Mouse (Mus musculus) liver, embryonic 13.5 days (tissue): ENCODE results near the gene Pou2af1. TPM values are rescaled to one million over a fixed set of nuclear protein-coding genes. Genes with fewer than 3 reads are reported as not detected.

Experiments used
- ATAC-seq: fragments of 200-750 bp; cut with Nextera tagmentation; 2 replicates; pipeline ENCODE4 v1.8.0; 2017; ENCODE audit warnings: low read depth, mild to moderate bottlenecking, moderate number of reproducible peaks, moderate library complexity
- DNase-seq: peaks from one replicate; pipeline ENCODE4 v3.0.0; 2022
- H3K27ac ChIP-seq: fragments of 300-500 bp; sonication (generic); 2 replicates; pipeline ENCODE4 v1.5.1; 2015; ENCODE audit warnings: moderate library complexity, mild to moderate bottlenecking, inconsistent platforms
- H3K27me3 ChIP-seq: fragments of 300-500 bp; sonication (generic); 2 replicates; pipeline ENCODE4 v1.6.1; 2015; ENCODE audit warnings: mild to moderate bottlenecking, inconsistent platforms
- H3K36me3 ChIP-seq: fragments of 300-500 bp; sonication (generic); 2 replicates; pipeline ENCODE4 v1.6.1; 2015; ENCODE audit warnings: mild to moderate bottlenecking, inconsistent platforms
- H3K4me1 ChIP-seq: fragments of 300-500 bp; sonication (generic); replicated peaks from 2 replicates; pipeline ENCODE4 v1.6.1; 2015; ENCODE audit warnings: inconsistent platforms
- H3K4me2 ChIP-seq: fragments of 300-500 bp; sonication (generic); 2 replicates; pipeline ENCODE4 v1.6.1; 2015; ENCODE audit warnings: inconsistent platforms, mild to moderate bottlenecking, moderate library complexity
- H3K4me3 ChIP-seq: fragments of 300-500 bp; sonication (generic); replicated peaks from 2 replicates; pipeline ENCODE4 v1.5.1; 2015; ENCODE audit warnings: mild to moderate bottlenecking, inconsistent platforms
- H3K9ac ChIP-seq: fragments of 300-500 bp; sonication (generic); 2 replicates; pipeline ENCODE4 v1.6.1; 2015; ENCODE audit warnings: mild to moderate bottlenecking, inconsistent platforms
- H3K9me3 ChIP-seq: fragments of 300-500 bp; sonication (generic); replicated peaks from 2 replicates; pipeline ENCODE4 v1.6.1; 2016; ENCODE audit warnings: inconsistent platforms
- WGBS: fragments of 180-500 bp; shearing (Covaris S2); methylation state at CpG from one replicate; pipeline ENCODE4 v1.1.7; 2015; ENCODE audit not compliant: insufficient replicate concordance; 5-methylcytosine and 5-hydroxymethylcytosine counted together
- polyA plus RNA-seq: library from polyadenylated mRNA; unstranded; fragments of >200 nt; fragmentation: Nextera tagmentation; extraction: Ambion mirVana; gene quantifications from 2 replicates; pipeline ENCODE4 v1.2.1, GENCODE M21; 2015

The Pou2af1 gene
- 0.08 and 0.10 TPM in 2 replicates for polyA plus RNA-seq

- no peak within 1 kb of the TSS for H3K4me3 ChIP-seq
- ATAC-seq: no peak
Observed at GRCm38 (mm10) chr9:51213023-51213728, at the start of gene Pou2af1. Pou2af1 (plus strand) TSS chr9:51213708.

GRCm38 (mm10) chr9:51163989-51164388, 49.5 kb upstream of the Pou2af1 start:
- WGBS: 71% methylated on average over 5 of the region's 5 CpGs
- Histone ChIP-seq H3K9ac (no peak overlapping the region), H3K27me3 (peaks cover 14% of the 10 kb centered on the region; the same call in 1 of the 2 replicates), H3K4me1 (no peaks in the 10 kb centered on the region), H3K4me2 (no peak overlapping the region), H3K36me3 (no peaks in the 10 kb centered on the region), H3K9me3 (no peaks in the 10 kb centered on the region), H3K4me3 (no peak overlapping the region), H3K27ac (no peak overlapping the region)
- DNase-seq (no peak), ATAC-seq (no peak)

More at GRCm38 (mm10) chr9:51213023-51213728, at the start of gene Pou2af1:
- Histone ChIP-seq H3K36me3 (no peaks in the 10 kb centered on the region), H3K9me3 (no peaks in the 10 kb centered on the region), H3K9ac (no peak within 1 kb of the TSS), H3K4me1 (no peaks in the 10 kb centered on the region), H3K4me2 (no peak within 1 kb of the TSS), H3K27ac (no peak within 1 kb of the TSS), H3K27me3 (no peaks in the 10 kb centered on the region)
- no peak for DNase-seq
- WGBS: 72% methylated on average over 20 of the region's 20 CpGs

GRCm38 (mm10) chr9:51165312-51166180, 48.0 kb upstream of the Pou2af1 start, which contains the start of gene Gm32742:
Gm32742 (minus strand) TSS chr9:51165517.
- no peaks in the 10 kb centered on the region for H3K36me3 ChIP-seq
- DNase-seq (no peak), ATAC-seq (no peak)
- no peak within 1 kb of the TSS for H3K27ac ChIP-seq
- H3K4me1 ChIP-seq: no peaks in the 10 kb centered on the region
- no peaks in the 10 kb centered on the region for H3K9me3 ChIP-seq
- H3K27me3 ChIP-seq: peaks cover 5% of the 10 kb centered on the region; the same call in 1 of the 2 replicates
- WGBS: 16% methylated on average over 6 of the region's 6 CpGs
- no peak within 1 kb of the TSS for H3K4me3 ChIP-seq
- H3K9ac ChIP-seq: no peak within 1 kb of the TSS
- H3K4me2 ChIP-seq: no peak within 1 kb of the TSS

GRCm38 (mm10) chr9:51167954-51168353, 45.6 kb upstream of the Pou2af1 start:
- Histone ChIP-seq H3K9ac (no peak overlapping the region), H3K4me2 (no peak overlapping the region)
- DNase-seq: no peak

DNA sequence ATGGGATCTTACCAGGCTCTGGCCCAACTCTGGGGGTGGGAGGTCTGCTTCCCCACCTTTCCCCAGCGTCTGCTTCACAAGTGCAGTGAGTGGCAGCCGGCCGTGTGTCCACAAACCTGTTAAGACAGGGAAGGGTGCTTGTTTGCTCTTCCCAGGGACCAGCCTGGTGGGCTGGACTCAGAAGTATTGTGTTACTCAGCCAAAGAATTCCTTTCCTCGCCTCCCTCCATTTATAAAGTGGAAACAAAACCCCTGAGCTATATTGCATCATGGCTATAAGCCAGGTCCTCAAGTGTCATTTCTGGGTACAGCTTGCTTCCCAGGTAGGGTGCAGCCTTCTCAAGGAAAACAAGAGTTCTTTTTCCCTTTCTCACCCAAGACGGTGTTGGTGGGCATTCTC, 44.8 kb upstream of the Pou2af1 start:
- ATAC-seq (no peak), DNase-seq (no peak)
- WGBS: 66% methylated on average over 5 of the region's 5 CpGs
- Histone ChIP-seq H3K9ac (no peak overlapping the region), H3K4me3 (no peak overlapping the region), H3K9me3 (no peaks in the 10 kb centered on the region), H3K4me1 (no peaks in the 10 kb centered on the region), H3K27ac (no peak overlapping the region), H3K36me3 (no peaks in the 10 kb centered on the region), H3K27me3 (no peaks in the 10 kb centered on the region), H3K4me2 (no peak overlapping the region)

More at GRCm38 (mm10) chr9:51167954-51168353, 45.6 kb upstream of the Pou2af1 start:
- 55% methylated on average over 11 of the region's 11 CpGs for WGBS
- Histone ChIP-seq H3K36me3 (no peaks in the 10 kb centered on the region), H3K27me3 (no peaks in the 10 kb centered on the region), H3K4me1 (no peaks in the 10 kb centered on the region), H3K27ac (no peak overlapping the region), H3K9me3 (no peaks in the 10 kb centered on the region), H3K4me3 (no peak overlapping the region)
- ATAC-seq: no peak

- ATAC-seq (no peak), DNase-seq (no peak)
- Histone ChIP-seq H3K4me2 (no peak overlapping the region), H3K36me3 (no peaks in the 10 kb centered on the region), H3K9me3 (no peaks in the 10 kb centered on the region), H3K27ac (no peak overlapping the region), H3K4me3 (no peak overlapping the region), H3K27me3 (no peaks in the 10 kb centered on the region), H3K4me1 (no peaks in the 10 kb centered on the region), H3K9ac (no peak overlapping the region)
- WGBS: 58% methylated on average over 7 of the region's 7 CpGs
Observed at GRCm38 (mm10) chr9:51169133-51169532, 44.4 kb upstream of the Pou2af1 start.

GRCm38 (mm10) chr9:51170298-51170697, 43.2 kb upstream of the Pou2af1 start:
- no peaks in the 10 kb centered on the region for H3K4me1 ChIP-seq
- H3K9me3 ChIP-seq: no peaks in the 10 kb centered on the region
- no peaks in the 10 kb centered on the region for H3K27me3 ChIP-seq
- no peak overlapping the region for H3K4me2 ChIP-seq
- no peak overlapping the region for H3K27ac ChIP-seq
- ATAC-seq: no peak
- no peak overlapping the region for H3K4me3 ChIP-seq
- H3K9ac ChIP-seq: no peak overlapping the region
- no peak for DNase-seq
- no peaks in the 10 kb centered on the region for H3K36me3 ChIP-seq
- 60% methylated on average over 6 of the region's 6 CpGs for WGBS

DNA sequence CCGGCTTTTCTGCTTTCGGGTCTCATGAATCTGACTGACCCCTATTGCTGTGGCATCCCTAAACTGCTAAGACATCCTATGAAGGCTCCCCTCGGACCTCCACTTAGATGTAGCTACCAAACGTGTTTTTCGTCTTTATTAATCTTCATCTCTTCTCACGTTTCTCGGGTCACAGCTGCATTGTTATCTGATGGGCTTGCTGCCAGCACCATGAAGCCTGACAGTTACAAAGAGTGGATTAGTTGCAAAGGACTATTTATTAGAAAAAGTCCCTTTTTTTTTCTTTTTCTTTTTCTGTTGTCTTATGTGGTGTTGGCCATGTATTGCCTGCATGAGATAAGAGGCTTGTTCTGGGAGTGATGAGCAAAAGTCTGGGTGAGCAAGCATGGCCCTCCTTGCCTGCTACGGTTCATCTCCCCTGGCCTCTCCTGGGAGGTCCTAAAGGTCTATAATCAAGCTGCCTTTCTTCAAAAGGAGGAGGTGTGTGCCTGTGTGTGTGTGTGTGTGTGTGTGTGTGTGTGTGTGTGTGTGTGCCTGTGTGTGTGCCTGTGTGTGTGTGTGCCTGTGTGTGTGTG, 38.5 kb upstream of the Pou2af1 start:
- no peak overlapping the region for H3K9ac ChIP-seq
- no peaks in the 10 kb centered on the region for H3K36me3 ChIP-seq
- no peak overlapping the region for H3K4me3 ChIP-seq
- DNase-seq: no peak
- H3K4me2 ChIP-seq: no peak overlapping the region
- 39% methylated on average over 8 of the region's 8 CpGs for WGBS
- H3K27me3 ChIP-seq: no peaks in the 10 kb centered on the region
- ATAC-seq: no peak
- no peaks in the 10 kb centered on the region for H3K4me1 ChIP-seq
- no peaks in the 10 kb centered on the region for H3K9me3 ChIP-seq
- H3K27ac ChIP-seq: no peak overlapping the region

DNA sequence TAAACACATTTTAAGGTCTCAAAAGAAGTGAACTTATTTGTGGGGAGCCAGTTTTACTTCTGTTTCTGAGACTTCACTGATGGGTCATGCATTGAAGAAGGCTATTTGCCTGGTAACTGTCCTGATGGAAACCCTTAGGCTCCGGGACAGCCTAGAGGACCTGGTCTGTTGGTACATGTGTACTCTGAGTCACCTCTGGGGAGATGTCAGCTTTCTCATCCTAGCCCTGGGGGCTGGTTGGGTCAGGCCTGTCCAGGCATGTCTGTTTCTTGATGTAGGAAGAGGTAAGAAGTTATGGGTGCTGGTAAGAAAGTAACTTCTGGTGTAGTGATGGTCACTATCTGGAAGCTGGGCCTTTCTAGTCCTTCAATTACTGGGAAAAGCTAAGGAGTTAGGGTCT, 37.8 kb upstream of the Pou2af1 start:
- Histone ChIP-seq H3K9me3 (no peaks in the 10 kb centered on the region), H3K4me2 (no peak overlapping the region), H3K27ac (no peak overlapping the region), H3K9ac (no peak overlapping the region), H3K36me3 (no peaks in the 10 kb centered on the region), H3K27me3 (no peaks in the 10 kb centered on the region), H3K4me3 (no peak overlapping the region), H3K4me1 (no peaks in the 10 kb centered on the region)
- DNase-seq: no peak
- no peak for ATAC-seq
- WGBS: 67% methylated on average over 1 of the region's 1 CpGs

GRCm38 (mm10) chr9:51178297-51178696, 35.2 kb upstream of the Pou2af1 start:
- WGBS: 76% methylated on average over 1 of the region's 1 CpGs
- Histone ChIP-seq H3K27ac (no peak overlapping the region), H3K4me2 (no peak overlapping the region), H3K27me3 (no peaks in the 10 kb centered on the region), H3K4me3 (no peak overlapping the region), H3K9me3 (no peaks in the 10 kb centered on the region), H3K4me1 (no peaks in the 10 kb centered on the region), H3K9ac (no peak overlapping the region), H3K36me3 (no peaks in the 10 kb centered on the region)
- no peak for DNase-seq
- ATAC-seq: no peak

- no peak for DNase-seq
- no peak for ATAC-seq
- WGBS: 61% methylated on average over 5 of the region's 5 CpGs
Observed at GRCm38 (mm10) chr9:51180621-51181020, 32.9 kb upstream of the Pou2af1 start.

More at GRCm38 (mm10) chr9:51180621-51181020, 32.9 kb upstream of the Pou2af1 start:
- Histone ChIP-seq H3K27me3 (no peaks in the 10 kb centered on the region), H3K4me3 (no peak overlapping the region), H3K4me1 (no peaks in the 10 kb centered on the region), H3K27ac (no peak overlapping the region), H3K4me2 (no peak overlapping the region), H3K9ac (no peak overlapping the region), H3K36me3 (no peaks in the 10 kb centered on the region), H3K9me3 (no peaks in the 10 kb centered on the region)
